Mouse (Mus musculus) small intestine, adult 2 months (tissue): ENCODE measurements around the gene Usp19.

Experiments
- CTCF ChIP-seq: fragments of 200-500 bp; IDR thresholded peaks from 2 replicates; pipeline ENCODE4 v1.5.1; 2012; ENCODE audit warnings: low read depth, mild to moderate bottlenecking, control low read depth, inconsistent platforms, low read length, moderate library complexity, mixed read lengths; ENCODE audit not compliant: insufficient replicate concordance, insufficient read length; ENCODE audit errors: extremely low read depth
- POLR2A ChIP-seq: fragments of 200-500 bp; IDR thresholded peaks from 2 replicates; pipeline ENCODE4 v1.6.1; 2012; ENCODE audit warnings: low read depth, mild to moderate bottlenecking, control low read depth, inconsistent platforms, low read length, moderate library complexity

GRCm38 (mm10) chr9:108516380-108517251 is 26.2 kb downstream of the Usp19 start, which contains the start of gene Qrich1:
- TF ChIP-seq POLR2A (peak; percentile 91), CTCF (0 out of 2 replicates have a peak, but pooled peaks have one; percentile 5)
